Mouse (Mus musculus): ENCODE data around the gene Arhgef2. TPM values are rescaled to one million over a fixed set of nuclear protein-coding genes. Genes with fewer than 3 reads are reported as not detected.
"Not testable (repeated sequence)": the region's sequence is repeated elsewhere in the genome, so short reads cannot be mapped to it uniquely, and the experiment has no call there.

Arhgef2 gene
- 16.4 and 20.0 TPM in 2 replicates for polyA plus RNA-seq (2015; fragmentation: Nextera tagmentation; extraction: Ambion mirVana)

DNA sequence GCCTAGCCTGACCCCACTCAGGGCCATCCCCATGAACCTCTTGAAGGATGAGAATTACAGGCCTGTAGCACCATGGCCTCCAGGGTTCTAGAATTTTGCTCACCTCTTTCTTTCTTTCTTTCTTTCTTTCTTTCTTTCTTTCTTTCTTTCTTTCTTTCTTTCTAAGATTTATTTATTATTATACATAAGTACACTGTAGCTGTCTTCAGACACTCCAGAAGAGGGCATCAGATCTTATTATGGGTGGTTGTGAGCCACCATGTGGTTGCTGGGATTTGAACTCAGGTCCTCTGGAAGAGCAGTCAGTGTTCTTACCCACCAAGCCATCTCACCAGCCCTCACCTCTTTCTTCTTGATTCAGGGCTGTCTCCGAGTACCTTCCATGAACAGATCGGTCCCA, at the start of gene Arhgef2:
TSS of gene Arhgef2 (plus strand) at position 301 of the 400 bp plus-strand sequence.
- not testable (repeated sequence) for H3K27ac ChIP-seq (ENCODE audit: low read length); ATAC-seq (ENCODE audit: low read depth); H3K9me3 ChIP-seq (replicated peaks; ENCODE audit: control insufficient read depth, low read length); H3K36me3 ChIP-seq (ENCODE audit: control insufficient read depth, insufficient read depth); H3K4me3 ChIP-seq (ENCODE audit: low read depth, low read length); H3K27me3 ChIP-seq (ENCODE audit: control insufficient read depth, insufficient read depth, low read depth, low read length); H3K9ac ChIP-seq (ENCODE audit: low read depth, low read length); H3K4me1 ChIP-seq (ENCODE audit: control insufficient read depth, low read depth, low read length); H3K4me2 ChIP-seq (ENCODE audit: low read depth, low read length)
- WGBS (ENCODE audit: insufficient replicate concordance) = 75% methylated on average over 2 of the region's 2 CpGs

DNA sequence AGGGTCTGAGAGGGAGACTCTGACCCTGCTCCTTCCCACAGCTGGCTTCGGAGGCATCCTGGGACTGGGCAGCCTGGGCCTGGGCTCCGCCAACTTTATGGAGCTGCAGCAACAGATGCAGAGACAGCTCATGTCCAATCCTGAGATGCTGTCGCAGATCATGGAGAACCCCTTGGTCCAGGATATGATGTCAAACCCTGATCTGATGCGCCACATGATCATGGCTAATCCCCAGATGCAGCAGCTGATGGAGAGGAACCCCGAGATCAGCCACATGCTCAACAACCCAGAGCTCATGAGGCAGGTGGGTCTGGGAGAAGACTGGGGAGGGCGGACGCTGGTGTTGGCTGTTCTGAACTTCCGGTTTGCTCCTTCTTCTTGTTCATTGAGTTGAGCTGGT, 49.1 kb upstream of the Arhgef2 start:
- WGBS (ENCODE audit: insufficient replicate concordance) = 91% methylated on average over 8 of the region's 8 CpGs
- peaks cover 27% of the 10 kb centered on the region for H3K36me3 ChIP-seq (ENCODE audit: control insufficient read depth, insufficient read depth)
- ATAC-seq (ENCODE audit: low read depth) = no peak

DNA sequence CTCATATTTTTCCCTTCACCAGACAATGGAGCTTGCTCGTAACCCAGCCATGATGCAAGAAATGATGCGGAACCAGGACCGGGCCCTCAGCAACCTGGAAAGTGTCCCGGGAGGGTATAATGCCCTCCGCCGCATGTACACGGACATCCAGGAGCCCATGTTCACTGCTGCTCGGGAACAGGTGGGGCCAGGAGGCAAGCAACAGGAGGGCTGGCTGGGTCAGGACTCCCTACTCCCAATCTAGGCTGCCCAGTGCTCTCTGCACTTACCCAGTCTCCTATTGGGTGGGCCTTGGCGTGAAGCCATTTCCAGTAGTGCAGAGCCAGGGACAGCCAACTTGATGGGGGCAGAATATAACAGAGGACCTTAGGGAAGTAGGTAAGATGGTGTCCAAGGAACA, 46.2 kb upstream of the Arhgef2 start:
- Histone ChIP-seq H3K9me3 (replicated peaks; ENCODE audit: control insufficient read depth, low read length) (no peaks in the 10 kb centered on the region), H3K4me2 (ENCODE audit: low read depth, low read length) (no peak overlapping the region), H3K27ac (ENCODE audit: low read length) (no peak overlapping the region), H3K4me1 (ENCODE audit: control insufficient read depth, low read depth, low read length) (peaks cover 9% of the 10 kb centered on the region), H3K9ac (ENCODE audit: low read depth, low read length) (no peak overlapping the region), H3K27me3 (ENCODE audit: control insufficient read depth, insufficient read depth, low read depth, low read length) (no peaks in the 10 kb centered on the region), H3K36me3 (ENCODE audit: control insufficient read depth, insufficient read depth) (peaks cover 32% of the 10 kb centered on the region), H3K4me3 (ENCODE audit: low read depth, low read length) (no peak overlapping the region)
- 86% methylated on average over 9 of the region's 9 CpGs for WGBS (ENCODE audit: insufficient replicate concordance)
- ATAC-seq (ENCODE audit: low read depth) = no peak

More for the DNA sequence above, 49.1 kb upstream of the Arhgef2 start:
- H3K4me2 ChIP-seq (ENCODE audit: low read depth, low read length) = no peak overlapping the region
- H3K9ac ChIP-seq (ENCODE audit: low read depth, low read length) = no peak overlapping the region
- H3K4me3 ChIP-seq (ENCODE audit: low read depth, low read length) = no peak overlapping the region
- peaks cover 25% of the 10 kb centered on the region for H3K4me1 ChIP-seq (ENCODE audit: control insufficient read depth, low read depth, low read length)
- no peak overlapping the region for H3K27ac ChIP-seq (ENCODE audit: low read length)
- H3K27me3 ChIP-seq (ENCODE audit: control insufficient read depth, insufficient read depth, low read depth, low read length) = no peaks in the 10 kb centered on the region
- H3K9me3 ChIP-seq (replicated peaks; ENCODE audit: control insufficient read depth, low read length) = no peaks in the 10 kb centered on the region

DNA sequence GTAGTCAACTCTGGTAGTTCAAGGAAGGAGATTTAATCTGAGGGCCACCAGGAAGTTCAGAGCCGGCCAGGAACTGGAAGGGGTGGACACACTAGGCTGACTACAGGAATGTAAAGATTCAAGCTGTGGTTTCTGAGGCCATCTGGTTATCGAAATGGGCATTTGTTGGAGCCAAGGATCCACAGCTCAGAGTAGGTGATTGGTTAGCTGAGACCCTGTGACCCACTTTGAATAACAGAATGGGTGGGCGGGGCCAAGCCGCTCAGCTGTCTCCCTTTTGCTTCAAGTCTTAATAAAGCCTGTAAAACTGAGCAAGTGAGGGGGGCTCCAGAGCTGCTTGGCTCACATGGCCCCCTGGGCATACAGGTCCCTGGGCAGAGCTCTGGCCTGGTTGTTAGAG, 43.8 kb upstream of the Arhgef2 start:
- Histone ChIP-seq H3K36me3 (ENCODE audit: control insufficient read depth, insufficient read depth) (peaks cover 30% of the 10 kb centered on the region), H3K4me2 (ENCODE audit: low read depth, low read length) (no peak overlapping the region), H3K4me3 (ENCODE audit: low read depth, low read length) (no peak overlapping the region), H3K9me3 (replicated peaks; ENCODE audit: control insufficient read depth, low read length) (no peaks in the 10 kb centered on the region), H3K4me1 (ENCODE audit: control insufficient read depth, low read depth, low read length) (no peaks in the 10 kb centered on the region), H3K9ac (ENCODE audit: low read depth, low read length) (no peak overlapping the region), H3K27ac (ENCODE audit: low read length) (no peak overlapping the region), H3K27me3 (ENCODE audit: control insufficient read depth, insufficient read depth, low read depth, low read length) (no peaks in the 10 kb centered on the region)
- 60% methylated on average over 4 of the region's 4 CpGs for WGBS (ENCODE audit: insufficient replicate concordance)
- no peak for ATAC-seq (ENCODE audit: low read depth)

DNA sequence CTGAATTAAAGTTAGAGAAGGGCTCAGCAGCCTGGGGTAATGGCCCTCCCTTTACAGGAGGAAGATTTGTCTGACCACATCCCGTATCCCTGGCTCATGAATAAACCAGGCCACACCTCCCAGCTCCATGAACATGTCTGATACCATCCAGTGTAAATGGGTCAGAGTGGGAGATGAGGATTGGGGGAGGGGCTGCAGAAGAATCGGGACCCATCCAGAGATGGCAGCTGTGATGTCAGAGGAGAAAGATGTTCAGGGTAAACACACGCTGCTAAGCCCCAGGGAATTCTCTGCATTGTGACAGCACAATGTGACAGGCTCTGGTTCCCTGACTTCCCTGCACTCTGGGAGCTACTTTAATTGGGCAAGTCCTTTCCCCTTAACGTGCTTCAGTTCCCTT, 42.3 kb upstream of the Arhgef2 start:
- ATAC-seq (ENCODE audit: low read depth) = no peak
- Histone ChIP-seq H3K27ac (ENCODE audit: low read length) (no peak overlapping the region), H3K36me3 (ENCODE audit: control insufficient read depth, insufficient read depth) (peaks cover 42% of the 10 kb centered on the region), H3K4me1 (ENCODE audit: control insufficient read depth, low read depth, low read length) (peaks cover 7% of the 10 kb centered on the region; the same call in 1 of the 2 replicates), H3K4me3 (ENCODE audit: low read depth, low read length) (no peak overlapping the region), H3K9me3 (replicated peaks; ENCODE audit: control insufficient read depth, low read length) (no peaks in the 10 kb centered on the region), H3K9ac (ENCODE audit: low read depth, low read length) (no peak overlapping the region), H3K27me3 (ENCODE audit: control insufficient read depth, insufficient read depth, low read depth, low read length) (no peaks in the 10 kb centered on the region), H3K4me2 (ENCODE audit: low read depth, low read length) (no peak overlapping the region)
- WGBS (ENCODE audit: insufficient replicate concordance) = 74% methylated on average over 4 of the region's 4 CpGs

DNA sequence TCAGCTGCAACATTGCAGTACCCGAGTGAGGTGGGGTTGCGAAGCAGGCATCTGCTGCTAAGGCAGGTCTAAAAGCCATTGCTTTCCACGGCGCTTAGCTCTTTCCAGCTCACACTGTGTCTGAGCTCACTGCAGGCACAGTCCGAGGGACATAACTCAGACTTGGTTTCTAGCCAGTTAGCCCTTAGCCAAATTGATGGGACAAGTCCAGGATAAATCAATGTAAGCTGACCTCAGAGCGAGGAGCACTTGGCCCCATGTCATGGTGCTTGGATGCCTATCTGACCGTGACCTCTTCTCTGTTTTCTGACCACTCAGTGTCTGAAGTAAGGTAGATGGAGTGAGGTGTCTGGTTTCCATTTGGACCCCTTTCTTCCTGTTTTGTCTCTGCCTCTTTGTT, 41.8 kb upstream of the Arhgef2 start:
- Histone ChIP-seq H3K36me3 (ENCODE audit: control insufficient read depth, insufficient read depth) (peaks cover 47% of the 10 kb centered on the region), H3K27me3 (ENCODE audit: control insufficient read depth, insufficient read depth, low read depth, low read length) (no peaks in the 10 kb centered on the region), H3K4me1 (ENCODE audit: control insufficient read depth, low read depth, low read length) (peaks cover 10% of the 10 kb centered on the region; the same call in 1 of the 2 replicates), H3K4me3 (ENCODE audit: low read depth, low read length) (no peak overlapping the region), H3K27ac (ENCODE audit: low read length) (no peak overlapping the region), H3K9me3 (replicated peaks; ENCODE audit: control insufficient read depth, low read length) (no peaks in the 10 kb centered on the region), H3K9ac (ENCODE audit: low read depth, low read length) (no peak overlapping the region), H3K4me2 (ENCODE audit: low read depth, low read length) (no peak overlapping the region)
- 78% methylated on average over 7 of the region's 7 CpGs for WGBS (ENCODE audit: insufficient replicate concordance)
- ATAC-seq (ENCODE audit: low read depth) = no peak; the same call in 1 of the 2 replicates

DNA sequence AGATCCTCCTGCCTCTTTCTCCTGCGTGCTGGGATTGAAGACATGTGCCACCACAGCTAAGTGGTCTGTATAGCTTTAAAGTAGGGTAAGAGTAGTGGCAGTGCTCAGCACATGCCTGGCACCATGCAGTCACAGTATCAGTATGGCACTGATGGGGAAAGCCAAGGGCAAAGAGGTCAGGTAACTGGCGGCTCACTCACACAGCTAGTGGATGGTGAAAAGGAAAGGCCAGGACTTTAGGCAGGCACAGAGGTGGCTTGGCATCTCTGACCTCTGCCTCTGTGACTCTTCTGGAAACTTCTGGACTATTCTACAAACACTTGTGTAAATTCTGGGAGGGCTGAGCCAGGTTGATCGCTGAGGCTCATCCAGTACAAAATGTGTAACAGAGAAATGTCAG, 39.6 kb upstream of the Arhgef2 start:
- H3K4me3 ChIP-seq (ENCODE audit: low read depth, low read length) = no peak overlapping the region
- peaks cover 34% of the 10 kb centered on the region for H3K36me3 ChIP-seq (ENCODE audit: control insufficient read depth, insufficient read depth)
- H3K27me3 ChIP-seq (ENCODE audit: control insufficient read depth, insufficient read depth, low read depth, low read length) = no peaks in the 10 kb centered on the region
- no peak for ATAC-seq (ENCODE audit: low read depth)
- H3K4me1 ChIP-seq (ENCODE audit: control insufficient read depth, low read depth, low read length) = peaks cover 15% of the 10 kb centered on the region; the same call in 1 of the 2 replicates
- peak overlapping the region; percentile 36; the same call in 1 of the 2 replicates for H3K27ac ChIP-seq (ENCODE audit: low read length)
- no peaks in the 10 kb centered on the region for H3K9me3 ChIP-seq (replicated peaks; ENCODE audit: control insufficient read depth, low read length)
- WGBS (ENCODE audit: insufficient replicate concordance) = 71% methylated on average over 3 of the region's 3 CpGs
- H3K4me2 ChIP-seq (ENCODE audit: low read depth, low read length) = no peak overlapping the region
- H3K9ac ChIP-seq (ENCODE audit: low read depth, low read length) = no peak overlapping the region

DNA sequence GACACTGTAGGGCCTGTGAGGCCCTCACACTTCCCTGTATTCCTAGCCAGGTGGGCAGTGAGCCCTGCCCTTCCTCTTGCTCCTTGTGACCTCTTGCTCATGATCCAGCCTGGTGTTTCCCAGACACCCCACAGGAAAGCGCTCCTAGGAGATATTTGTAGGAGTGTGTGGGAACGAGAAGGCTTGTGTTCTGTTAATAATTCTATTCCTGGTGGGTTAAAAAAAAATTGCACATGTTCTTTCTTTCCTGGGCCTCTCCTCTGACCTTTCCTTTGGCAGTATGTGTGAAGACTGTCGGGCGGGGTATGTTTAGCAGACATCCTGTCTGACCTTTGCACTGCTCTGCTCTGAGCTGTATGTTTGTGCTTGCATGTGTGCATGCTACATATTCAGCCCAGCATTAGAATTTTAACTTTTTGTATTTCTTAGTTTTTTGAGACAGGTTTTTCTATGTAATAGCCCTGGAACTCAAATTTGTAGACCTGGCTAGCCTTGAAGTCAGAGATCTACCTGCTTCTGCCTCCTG, 39.2 kb upstream of the Arhgef2 start:
- Histone ChIP-seq H3K9me3 (replicated peaks; ENCODE audit: control insufficient read depth, low read length) (no peaks in the 10 kb centered on the region), H3K4me2 (ENCODE audit: low read depth, low read length) (no peak overlapping the region), H3K36me3 (ENCODE audit: control insufficient read depth, insufficient read depth) (peaks cover 32% of the 10 kb centered on the region), H3K4me1 (ENCODE audit: control insufficient read depth, low read depth, low read length) (peaks cover 15% of the 10 kb centered on the region; the same call in 1 of the 2 replicates), H3K27ac (ENCODE audit: low read length) (peak overlapping the region; percentile 36; the same call in 1 of the 2 replicates), H3K4me3 (ENCODE audit: low read depth, low read length) (no peak overlapping the region), H3K27me3 (ENCODE audit: control insufficient read depth, insufficient read depth, low read depth, low read length) (no peaks in the 10 kb centered on the region), H3K9ac (ENCODE audit: low read depth, low read length) (no peak overlapping the region)
- WGBS (ENCODE audit: insufficient replicate concordance) = 65% methylated on average over 4 of the region's 4 CpGs
- peak; percentile 59 for ATAC-seq (ENCODE audit: low read depth)

DNA sequence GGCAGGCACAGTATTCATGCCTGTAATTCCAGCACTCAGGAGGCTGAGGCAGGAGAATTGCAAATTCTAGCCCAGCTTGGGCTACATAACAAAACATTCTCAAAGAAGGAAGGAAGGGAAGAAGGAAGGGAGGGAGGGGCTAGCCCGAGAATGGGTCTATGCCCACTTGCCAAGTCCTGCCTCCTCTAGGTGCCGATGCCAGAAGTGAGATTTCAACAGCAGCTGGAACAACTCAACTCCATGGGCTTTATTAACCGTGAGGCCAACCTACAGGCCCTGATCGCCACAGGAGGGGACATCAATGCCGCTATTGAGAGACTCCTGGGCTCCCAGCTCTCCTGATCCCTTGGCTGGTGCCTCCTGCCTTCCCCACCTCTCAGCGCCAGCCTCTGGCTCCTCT, 37.9 kb upstream of the Arhgef2 start:
- Histone ChIP-seq H3K4me3 (ENCODE audit: low read depth, low read length) (no peak overlapping the region), H3K36me3 (ENCODE audit: control insufficient read depth, insufficient read depth) (peaks cover 32% of the 10 kb centered on the region), H3K4me1 (ENCODE audit: control insufficient read depth, low read depth, low read length) (peaks cover 15% of the 10 kb centered on the region; the same call in 1 of the 2 replicates), H3K27ac (ENCODE audit: low read length) (peak overlapping the region; percentile 79), H3K9me3 (replicated peaks; ENCODE audit: control insufficient read depth, low read length) (no peaks in the 10 kb centered on the region), H3K27me3 (ENCODE audit: control insufficient read depth, insufficient read depth, low read depth, low read length) (no peaks in the 10 kb centered on the region), H3K9ac (ENCODE audit: low read depth, low read length) (no peak overlapping the region), H3K4me2 (ENCODE audit: low read depth, low read length) (no peak overlapping the region)
- WGBS (ENCODE audit: insufficient replicate concordance) = 79% methylated on average over 6 of the region's 6 CpGs
- no peak for ATAC-seq (ENCODE audit: low read depth)
